Mouse (Mus musculus) liver, embryonic 12.5 days (tissue): ENCODE measurements at regions not wholly inside any gene's neighbourhood (a gene's known extent, or its start where the extent isn't known, plus 50 kb on each side); places are given as distances from the start of the nearest gene placed in this dataset.

Experiments used
- ATAC-seq: fragments of 200-750 bp; cut with Nextera tagmentation; 2 replicates; pipeline ENCODE4 v1.8.0; 2017; ENCODE audit warnings: moderate number of reproducible peaks, mild to moderate bottlenecking, moderate library complexity
- H3K27ac ChIP-seq: fragments of 300-500 bp; sonication (generic); 2 replicates; pipeline ENCODE4 v1.5.1; 2016; ENCODE audit warnings: mild to moderate bottlenecking
- H3K27me3 ChIP-seq: fragments of 300-500 bp; sonication (generic); replicated peaks from 2 replicates; pipeline ENCODE4 v1.6.1; 2016; ENCODE audit warnings: mild to moderate bottlenecking, moderate library complexity
- H3K36me3 ChIP-seq: fragments of 300-500 bp; sonication (generic); 2 replicates; pipeline ENCODE4 v1.6.1; 2016; ENCODE audit warnings: mild to moderate bottlenecking, moderate library complexity
- H3K4me1 ChIP-seq: fragments of 300-500 bp; sonication (generic); 2 replicates; pipeline ENCODE4 v1.6.1; 2016
- H3K4me2 ChIP-seq: fragments of 300-500 bp; sonication (generic); 2 replicates; pipeline ENCODE4 v1.6.1; 2016; ENCODE audit warnings: mild to moderate bottlenecking, moderate library complexity
- H3K4me3 ChIP-seq: fragments of 300-500 bp; sonication (generic); 2 replicates; pipeline ENCODE4 v1.5.1; 2016; ENCODE audit warnings: mild to moderate bottlenecking, moderate library complexity
- H3K9ac ChIP-seq: fragments of 300-500 bp; sonication (generic); 2 replicates; pipeline ENCODE4 v1.6.1; 2016; ENCODE audit warnings: mild to moderate bottlenecking, moderate library complexity
- H3K9me3 ChIP-seq: fragments of 300-500 bp; sonication (generic); replicated peaks from 2 replicates; pipeline ENCODE4 v1.6.1; 2016; ENCODE audit warnings: mild to moderate bottlenecking, moderate library complexity
- WGBS: fragments of 180-500 bp; shearing (Covaris S2); methylation state at CpG from one replicate; pipeline ENCODE4 v1.1.7; 2016; ENCODE audit not compliant: insufficient replicate concordance; 5-methylcytosine and 5-hydroxymethylcytosine counted together

DNA sequence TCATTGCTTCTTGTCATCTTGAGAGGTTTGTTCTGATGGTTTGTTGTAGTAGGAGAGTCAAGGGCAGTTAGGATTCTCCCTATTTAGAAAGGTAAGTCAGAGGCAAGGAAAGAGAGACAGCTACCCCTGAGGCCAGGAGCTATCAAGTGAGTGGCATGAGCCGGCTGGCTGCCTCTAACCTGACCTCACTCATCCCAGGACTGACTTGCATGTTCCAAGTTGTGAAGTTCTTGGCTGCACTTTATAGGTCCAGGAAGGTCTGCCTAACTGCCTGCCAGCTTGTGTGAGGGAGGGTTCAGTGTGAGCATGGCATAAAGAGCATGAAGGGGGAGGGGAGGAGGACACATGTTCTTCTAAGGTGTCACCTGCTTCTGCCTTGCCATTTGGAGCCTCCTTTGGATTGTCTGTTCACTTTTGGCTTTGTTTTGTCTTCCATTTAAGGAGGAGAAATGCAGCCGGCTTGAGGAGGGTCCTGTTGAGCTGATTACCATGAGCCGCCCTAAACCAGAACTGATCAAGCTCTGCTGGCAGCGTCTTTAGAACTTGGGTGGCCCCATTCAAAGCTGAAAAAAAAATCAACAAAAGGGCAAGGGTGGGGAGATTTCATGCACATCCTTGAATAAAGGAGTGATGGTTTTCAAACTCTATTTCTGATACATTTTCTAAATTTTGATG is 160.8 kb downstream of the En1 start:
- H3K9me3 ChIP-seq = no peaks in the 10 kb centered on the region
- no peaks in the 10 kb centered on the region for H3K27me3 ChIP-seq
- no peaks in the 10 kb centered on the region for H3K4me1 ChIP-seq
- H3K36me3 ChIP-seq = no peaks in the 10 kb centered on the region
- no peak for ATAC-seq
- H3K4me2 ChIP-seq = no peak overlapping the region
- no peak overlapping the region for H3K9ac ChIP-seq
- WGBS = 57% methylated on average over 4 of the region's 4 CpGs
- H3K27ac ChIP-seq = no peak overlapping the region
- H3K4me3 ChIP-seq = no peak overlapping the region

DNA sequence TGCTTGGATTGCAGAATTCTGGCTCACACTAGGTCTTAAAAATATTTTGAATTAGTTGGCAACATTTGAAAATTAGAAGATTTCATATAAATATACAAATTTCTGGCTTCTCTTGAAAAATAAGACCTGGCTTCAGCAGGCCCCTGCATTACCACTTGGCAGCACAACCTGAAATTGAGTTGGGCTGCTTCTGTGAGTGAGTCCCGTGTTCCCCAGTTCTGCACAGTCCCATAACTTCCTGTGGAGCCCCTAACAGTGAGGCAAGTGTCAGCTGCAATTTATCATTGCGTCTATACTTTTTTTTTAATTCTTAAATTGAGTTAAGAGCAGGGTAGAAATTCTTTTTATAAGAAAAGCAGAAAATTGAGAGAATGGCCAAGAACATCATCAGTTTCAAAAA is 164.8 kb downstream of the En1 start:
- H3K36me3 ChIP-seq = no peaks in the 10 kb centered on the region
- ATAC-seq = no peak
- WGBS = 42% methylated on average over 2 of the region's 2 CpGs
- H3K9ac ChIP-seq = no peak overlapping the region
- H3K27ac ChIP-seq = no peak overlapping the region
- H3K4me1 ChIP-seq = no peaks in the 10 kb centered on the region
- H3K4me2 ChIP-seq = no peak overlapping the region
- H3K27me3 ChIP-seq = no peaks in the 10 kb centered on the region
- no peak overlapping the region for H3K4me3 ChIP-seq
- H3K9me3 ChIP-seq = no peaks in the 10 kb centered on the region

DNA sequence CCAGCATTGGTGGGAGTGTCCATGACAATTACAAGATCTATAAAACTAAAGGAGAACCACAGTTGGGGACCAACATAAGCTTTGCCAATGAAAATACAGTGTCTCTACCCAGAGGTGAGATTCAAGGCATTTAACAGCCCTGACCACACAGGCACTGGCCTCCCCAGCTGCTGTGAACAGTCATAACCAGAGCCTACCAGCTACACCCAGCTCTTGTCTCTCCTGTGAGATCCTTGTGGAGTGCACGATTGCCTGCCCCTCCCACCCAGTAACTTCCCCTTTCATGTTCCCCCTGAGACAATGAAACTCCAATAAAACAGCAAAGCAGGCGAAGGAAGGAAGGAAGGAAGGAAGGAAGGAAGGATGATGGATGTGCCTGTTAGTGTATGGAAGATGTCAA is 169.1 kb downstream of the En1 start:
- ATAC-seq = no peak
- Histone ChIP-seq H3K4me2 (no peak overlapping the region), H3K9ac (no peak overlapping the region), H3K36me3 (no peaks in the 10 kb centered on the region), H3K9me3 (no peaks in the 10 kb centered on the region), H3K27ac (no peak overlapping the region), H3K27me3 (no peaks in the 10 kb centered on the region), H3K4me1 (no peaks in the 10 kb centered on the region), H3K4me3 (no peak overlapping the region)
- 18% methylated on average over 2 of the region's 2 CpGs for WGBS

DNA sequence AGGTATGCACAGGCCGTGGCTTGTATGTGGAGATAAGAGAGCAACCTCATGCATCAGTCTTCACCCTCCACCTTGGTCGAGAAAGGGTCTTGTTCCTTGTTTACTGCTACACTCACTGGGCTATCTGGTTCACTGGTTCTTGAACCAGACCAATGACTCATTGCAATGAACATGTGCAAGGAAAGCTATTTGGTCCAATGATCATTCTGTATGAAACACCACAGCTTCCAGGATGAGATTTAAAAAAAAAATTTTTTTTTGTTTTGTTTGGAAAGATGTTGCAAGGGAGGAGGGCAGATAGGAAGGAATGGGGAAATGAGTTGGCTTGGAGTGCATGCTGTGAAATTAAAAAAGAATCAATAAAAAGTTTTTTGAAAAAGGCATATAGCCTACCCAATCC is 174.7 kb downstream of the En1 start:
- no peak overlapping the region for H3K4me2 ChIP-seq
- H3K4me1 ChIP-seq = no peaks in the 10 kb centered on the region
- H3K27me3 ChIP-seq = no peaks in the 10 kb centered on the region
- H3K27ac ChIP-seq = no peak overlapping the region
- no peak for ATAC-seq
- H3K36me3 ChIP-seq = no peaks in the 10 kb centered on the region
- H3K4me3 ChIP-seq = no peak overlapping the region
- H3K9ac ChIP-seq = no peak overlapping the region
- no peaks in the 10 kb centered on the region for H3K9me3 ChIP-seq
- 46% methylated on average over 2 of the region's 2 CpGs for WGBS

DNA sequence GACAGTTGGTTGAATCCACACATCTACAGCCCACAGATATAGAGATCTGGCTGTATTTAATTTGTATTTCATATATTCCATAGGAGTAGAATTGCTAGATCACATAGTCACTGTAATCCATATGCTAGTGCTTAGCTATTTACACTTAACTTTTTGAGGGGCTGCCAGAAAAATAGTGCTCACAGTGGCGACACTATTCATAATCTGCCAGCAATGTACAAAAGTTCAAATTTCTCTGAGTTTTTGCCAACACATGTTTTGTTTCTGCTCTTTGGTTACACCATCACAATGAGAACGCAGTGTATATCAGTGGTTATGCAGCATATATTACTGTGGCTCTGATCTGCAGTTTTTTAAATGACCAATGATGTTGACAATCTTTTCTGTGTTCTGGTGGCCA is 175.2 kb downstream of the En1 start:
- Histone ChIP-seq H3K27me3 (no peaks in the 10 kb centered on the region), H3K36me3 (no peaks in the 10 kb centered on the region), H3K4me3 (no peak overlapping the region), H3K9me3 (no peaks in the 10 kb centered on the region), H3K4me1 (no peaks in the 10 kb centered on the region), H3K4me2 (no peak overlapping the region), H3K9ac (no peak overlapping the region), H3K27ac (no peak overlapping the region)
- no peak for ATAC-seq
- WGBS = 63% methylated on average over 2 of the region's 2 CpGs

DNA sequence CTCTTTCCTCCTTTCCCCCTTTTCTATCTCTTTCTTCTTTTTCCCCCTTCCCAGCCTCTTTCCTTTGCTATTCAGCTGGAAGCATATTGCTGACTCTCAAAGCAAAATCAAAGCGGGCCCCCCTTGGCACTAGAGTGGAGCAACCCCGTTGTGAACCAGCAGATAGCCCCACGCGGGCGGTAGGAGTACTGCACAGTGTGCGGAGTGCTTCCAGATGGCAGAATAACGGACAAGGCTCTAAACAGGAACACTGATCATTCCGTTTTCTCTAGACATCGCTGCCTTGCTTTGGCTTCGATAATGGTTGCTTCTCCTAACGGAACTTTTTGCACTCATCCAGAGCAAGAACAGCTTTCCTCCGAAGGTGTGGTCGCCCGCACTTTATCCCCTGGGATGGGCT is 193.0 kb downstream of the En1 start:
- H3K4me3 ChIP-seq = no peak overlapping the region
- 61% methylated on average over 14 of the region's 14 CpGs for WGBS
- H3K9ac ChIP-seq = no peak overlapping the region
- no peak overlapping the region for H3K4me2 ChIP-seq
- ATAC-seq = no peak
- H3K27ac ChIP-seq = no peak overlapping the region
- no peaks in the 10 kb centered on the region for H3K36me3 ChIP-seq
- H3K27me3 ChIP-seq = no peaks in the 10 kb centered on the region
- H3K9me3 ChIP-seq = no peaks in the 10 kb centered on the region
- H3K4me1 ChIP-seq = no peaks in the 10 kb centered on the region

DNA sequence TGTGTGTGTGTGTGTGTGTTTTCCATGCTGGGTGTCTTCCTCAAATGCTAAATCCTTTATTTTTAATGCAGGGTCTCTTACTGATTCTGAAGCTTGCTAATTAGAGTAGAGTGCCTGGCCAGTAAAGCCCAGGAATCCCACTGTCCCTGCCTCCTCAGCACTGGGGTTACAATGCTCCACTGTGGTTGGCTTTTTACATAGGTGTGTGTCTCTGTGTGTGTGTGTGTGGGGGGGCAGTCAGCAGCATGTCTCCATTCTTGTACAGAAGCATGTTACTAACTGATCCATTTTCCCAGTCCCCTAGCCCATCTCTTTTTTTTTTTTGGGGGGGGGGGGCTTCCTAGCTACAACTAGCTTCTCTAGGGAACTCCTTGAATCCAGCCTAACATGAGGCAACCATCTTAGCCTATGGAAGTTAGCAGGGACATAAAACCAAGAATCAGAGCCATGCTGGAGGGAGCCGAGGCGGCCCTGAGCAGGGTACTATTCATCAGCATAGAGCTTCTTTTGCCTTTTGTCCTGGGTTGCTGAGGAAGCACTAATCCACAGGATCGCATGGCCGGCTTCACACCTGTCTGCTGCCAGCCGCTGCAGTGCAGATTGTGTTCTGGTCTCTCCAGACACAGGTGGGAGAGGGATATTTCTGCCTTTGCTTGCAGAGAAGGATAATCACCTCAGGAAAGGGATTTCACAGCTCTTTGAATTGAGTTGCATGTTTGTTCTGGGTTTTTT is 199.2 kb downstream of the En1 start:
- H3K9ac ChIP-seq = no peak overlapping the region
- H3K27ac ChIP-seq = no peak overlapping the region
- H3K4me1 ChIP-seq = no peaks in the 10 kb centered on the region
- no peak overlapping the region for H3K4me2 ChIP-seq
- H3K36me3 ChIP-seq = no peaks in the 10 kb centered on the region
- H3K4me3 ChIP-seq = no peak overlapping the region
- no peak for ATAC-seq
- no peaks in the 10 kb centered on the region for H3K27me3 ChIP-seq
- H3K9me3 ChIP-seq = no peaks in the 10 kb centered on the region
- WGBS = 40% methylated on average over 5 of the region's 5 CpGs

DNA sequence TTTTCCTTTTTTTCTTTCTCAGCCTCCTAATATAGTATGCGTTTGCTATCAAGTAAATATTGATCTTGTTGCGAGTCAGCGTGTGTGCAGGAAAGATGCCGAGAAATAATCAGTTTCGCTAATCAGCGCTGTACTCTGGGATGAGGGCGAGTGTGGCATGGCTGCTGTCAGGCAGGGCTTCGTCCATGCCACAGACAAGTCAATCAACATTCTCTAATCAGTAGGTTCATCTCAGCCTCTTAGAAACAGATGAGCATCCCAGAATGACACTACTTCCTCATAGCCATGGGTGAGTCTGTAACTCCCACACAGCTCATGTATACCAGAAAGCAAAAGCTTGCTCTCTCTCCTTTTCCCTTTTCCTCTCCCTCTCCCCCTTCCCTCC is 199.8 kb downstream of the En1 start:
- no peak overlapping the region for H3K4me2 ChIP-seq
- no peaks in the 10 kb centered on the region for H3K9me3 ChIP-seq
- H3K9ac ChIP-seq = no peak overlapping the region
- H3K4me1 ChIP-seq = no peaks in the 10 kb centered on the region
- no peak overlapping the region for H3K27ac ChIP-seq
- no peaks in the 10 kb centered on the region for H3K36me3 ChIP-seq
- whole genome bisulfite sequencing = 50% methylated on average over 8 of the region's 8 CpGs
- H3K27me3 ChIP-seq = no peaks in the 10 kb centered on the region
- no peak for ATAC-seq
- H3K4me3 ChIP-seq = no peak overlapping the region

DNA sequence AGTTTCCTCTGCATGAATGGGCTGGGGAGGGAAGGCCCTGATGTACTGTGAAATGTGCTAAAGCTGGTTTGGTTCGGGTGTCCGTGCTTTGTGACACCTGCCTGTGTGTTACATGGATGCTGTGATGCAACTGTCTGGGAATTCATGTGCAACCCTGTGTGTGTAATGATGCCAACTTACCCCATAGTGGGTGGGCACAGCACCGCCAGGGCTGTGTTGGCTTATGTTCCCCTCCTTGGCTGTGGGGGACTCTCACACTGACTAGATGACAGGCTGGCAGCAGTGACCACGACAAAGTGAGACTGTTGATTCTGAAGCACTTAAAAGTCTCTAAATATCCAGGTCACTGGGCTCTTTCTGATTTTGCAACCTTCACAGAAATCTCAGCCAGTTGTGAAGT is 212.2 kb downstream of the En1 start:
- no peak for ATAC-seq
- Histone ChIP-seq H3K9ac (no peak overlapping the region), H3K27me3 (no peaks in the 10 kb centered on the region), H3K27ac (no peak overlapping the region), H3K4me1 (no peaks in the 10 kb centered on the region), H3K36me3 (no peaks in the 10 kb centered on the region), H3K4me3 (no peak overlapping the region), H3K4me2 (no peak overlapping the region), H3K9me3 (no peaks in the 10 kb centered on the region)
- WGBS = 59% methylated on average over 4 of the region's 4 CpGs

DNA sequence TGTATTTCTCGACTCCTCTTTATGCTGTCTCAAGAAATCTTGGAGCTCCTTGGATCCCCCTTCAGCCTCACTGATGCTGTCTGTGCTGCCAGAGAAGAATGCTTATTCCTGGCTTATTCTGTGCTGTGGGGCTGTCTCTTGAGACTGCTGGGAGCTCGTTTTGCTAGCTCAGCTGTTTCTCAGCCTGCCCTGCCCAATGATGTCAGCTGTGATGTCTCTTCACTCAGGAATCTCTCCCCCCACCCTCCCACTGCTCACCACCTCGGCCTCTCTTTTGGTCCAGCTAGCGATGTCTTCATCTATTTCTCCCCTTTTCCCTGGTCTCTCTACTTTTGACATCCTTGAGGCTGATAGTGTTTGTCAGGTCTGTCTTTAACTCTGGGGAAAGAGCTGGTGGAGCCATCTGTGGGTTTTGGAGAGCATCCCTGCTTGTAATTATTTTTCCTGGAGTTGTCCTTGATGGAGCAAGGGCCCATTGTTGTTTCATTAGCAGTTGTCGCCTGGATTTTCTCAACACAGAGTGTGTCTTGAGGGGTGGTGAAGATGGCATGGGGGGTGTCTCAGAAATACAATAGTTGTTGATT is 214.1 kb downstream of the En1 start:
- H3K9ac ChIP-seq = no peak overlapping the region
- ATAC-seq = no peak

DNA sequence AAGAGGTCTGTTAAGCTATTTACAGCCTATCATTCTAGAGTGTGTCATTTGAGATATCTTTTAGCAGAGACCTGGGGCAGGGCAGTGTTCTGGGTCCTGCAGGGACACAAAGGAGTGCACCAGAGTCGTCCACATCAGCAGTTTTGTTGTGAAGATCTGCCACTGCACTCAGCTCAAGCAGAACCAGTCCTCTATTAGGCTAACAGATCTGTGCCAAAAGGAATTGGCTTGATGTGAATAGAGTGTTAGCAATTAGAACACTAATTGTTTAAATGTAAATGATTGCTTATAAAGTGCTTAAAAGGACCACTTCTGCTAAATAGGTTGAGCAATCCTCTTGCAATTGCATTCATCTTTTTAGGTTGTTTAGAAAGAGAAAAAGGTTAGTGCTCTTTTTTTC is 215.3 kb downstream of the En1 start:
- no peak for ATAC-seq
- 18% methylated on average over 1 of the region's 1 CpGs for WGBS
- H3K4me3 ChIP-seq = no peak overlapping the region

More for the DNA sequence above, 214.1 kb downstream of the En1 start:
- H3K4me1 ChIP-seq = no peaks in the 10 kb centered on the region
- H3K9me3 ChIP-seq = no peaks in the 10 kb centered on the region
- H3K27me3 ChIP-seq = no peaks in the 10 kb centered on the region
- H3K4me2 ChIP-seq = no peak overlapping the region
- WGBS = 40% methylated on average over 5 of the region's 5 CpGs
- H3K27ac ChIP-seq = no peak overlapping the region
- no peaks in the 10 kb centered on the region for H3K36me3 ChIP-seq
- no peak overlapping the region for H3K4me3 ChIP-seq

DNA sequence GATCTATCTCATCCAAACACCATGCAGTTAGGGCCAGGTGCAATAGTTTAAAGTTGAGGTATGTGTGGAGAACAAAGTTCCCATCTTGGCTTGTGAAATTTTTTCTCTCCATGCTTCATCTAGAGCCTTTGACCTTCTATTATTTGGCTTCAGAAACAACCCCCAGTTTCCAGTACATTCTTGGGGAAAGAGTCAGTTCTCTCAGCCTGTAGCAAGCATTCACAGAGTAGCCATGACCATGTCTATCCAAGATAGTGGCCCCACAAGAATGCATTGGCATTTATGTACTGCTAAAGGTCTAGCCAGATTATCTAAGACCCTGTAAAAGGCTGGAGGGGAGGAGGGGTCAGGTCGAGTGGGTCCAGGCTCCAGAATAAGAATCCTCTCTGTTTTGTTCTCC is 229.8 kb downstream of the En1 start:
- 59% methylated on average over 1 of the region's 1 CpGs for WGBS

More for the DNA sequence above, 215.3 kb downstream of the En1 start:
- H3K27me3 ChIP-seq = no peaks in the 10 kb centered on the region
- no peak overlapping the region for H3K4me2 ChIP-seq
- H3K4me1 ChIP-seq = no peaks in the 10 kb centered on the region
- no peaks in the 10 kb centered on the region for H3K9me3 ChIP-seq
- no peak overlapping the region for H3K27ac ChIP-seq
- no peak overlapping the region for H3K9ac ChIP-seq
- H3K36me3 ChIP-seq = no peaks in the 10 kb centered on the region

More for the DNA sequence above, 229.8 kb downstream of the En1 start:
- no peak overlapping the region for H3K4me3 ChIP-seq
- no peak for ATAC-seq
- no peak overlapping the region for H3K27ac ChIP-seq
- no peak overlapping the region for H3K9ac ChIP-seq
- H3K4me2 ChIP-seq = no peak overlapping the region
- no peaks in the 10 kb centered on the region for H3K36me3 ChIP-seq
- no peaks in the 10 kb centered on the region for H3K9me3 ChIP-seq
- H3K4me1 ChIP-seq = no peaks in the 10 kb centered on the region
- no peaks in the 10 kb centered on the region for H3K27me3 ChIP-seq
